Mouse (Mus musculus) heart, embryonic 11.5 days (tissue): Measurements from ENCODE around the gene Tmem219. TPM values are rescaled to one million over a fixed set of nuclear protein-coding genes. Genes with fewer than 3 reads are reported as not detected.
A peak's percentile ranks its signal among the peaks of the same experiment; 100 is the strongest.

ENCODE experiments used
- ATAC-seq: fragments of 200-750 bp; cut with Nextera tagmentation; replicated peaks from 2 replicates; pipeline ENCODE4 v1.8.0; 2017; ENCODE audit warnings: moderate library complexity; ENCODE audit not compliant: insufficient number of reproducible peaks, low FRiP score, low TSS enrichment
- H3K27ac ChIP-seq: fragments of 300-500 bp; sonication (generic); 2 replicates; pipeline ENCODE4 v1.5.1; 2014; ENCODE audit warnings: mild to moderate bottlenecking, low read depth, low read length
- H3K27me3 ChIP-seq: fragments of 300-500 bp; sonication (generic); 2 replicates; pipeline ENCODE4 v1.6.1; 2014; ENCODE audit warnings: mild to moderate bottlenecking, low read length, mixed read lengths; ENCODE audit not compliant: control insufficient read depth, insufficient read depth
- H3K36me3 ChIP-seq: fragments of 300-500 bp; sonication (generic); 2 replicates; pipeline ENCODE4 v1.6.1; 2014; ENCODE audit warnings: mild to moderate bottlenecking, low read length, moderate library complexity, mixed read lengths; ENCODE audit not compliant: control insufficient read depth, insufficient read depth
- H3K4me1 ChIP-seq: fragments of 300-500 bp; sonication (generic); 2 replicates; pipeline ENCODE4 v1.6.1; 2014; ENCODE audit warnings: low read length; ENCODE audit not compliant: control insufficient read depth, insufficient read depth
- H3K4me2 ChIP-seq: fragments of 300-500 bp; sonication (generic); 2 replicates; pipeline ENCODE4 v1.6.1; 2014; ENCODE audit warnings: mild to moderate bottlenecking, moderate library complexity
- H3K4me3 ChIP-seq: fragments of 300-500 bp; sonication (generic); 2 replicates; pipeline ENCODE4 v1.5.1; 2014; ENCODE audit warnings: low read depth, low read length
- H3K9ac ChIP-seq: fragments of 300-500 bp; sonication (generic); 2 replicates; pipeline ENCODE4 v1.6.1; 2014; ENCODE audit warnings: mild to moderate bottlenecking, low read depth, low read length, moderate library complexity
- H3K9me3 ChIP-seq: fragments of 300-500 bp; sonication (generic); replicated peaks from 2 replicates; pipeline ENCODE4 v1.6.1; 2016; ENCODE audit warnings: low read length; ENCODE audit not compliant: control insufficient read depth
- WGBS: fragments of 180-500 bp; shearing (Covaris S2); extraction: QIAGEN DNeasy Blood & Tissue Kit; methylation state at CpG from one replicate; pipeline ENCODE4 v1.1.7; 2014; ENCODE audit not compliant: insufficient replicate concordance; 5-methylcytosine and 5-hydroxymethylcytosine counted together
- polyA plus RNA-seq: library from polyadenylated mRNA; unstranded; fragments of >200 nt; fragmentation: Nextera tagmentation; extraction: Ambion mirVana; gene quantifications from 2 replicates; pipeline ENCODE4 v1.2.1, GENCODE M21; 2014

Tmem219 gene
- polyA plus RNA-seq, 1 experiment from 2014 or later, result 13.5 TPM

DNA sequence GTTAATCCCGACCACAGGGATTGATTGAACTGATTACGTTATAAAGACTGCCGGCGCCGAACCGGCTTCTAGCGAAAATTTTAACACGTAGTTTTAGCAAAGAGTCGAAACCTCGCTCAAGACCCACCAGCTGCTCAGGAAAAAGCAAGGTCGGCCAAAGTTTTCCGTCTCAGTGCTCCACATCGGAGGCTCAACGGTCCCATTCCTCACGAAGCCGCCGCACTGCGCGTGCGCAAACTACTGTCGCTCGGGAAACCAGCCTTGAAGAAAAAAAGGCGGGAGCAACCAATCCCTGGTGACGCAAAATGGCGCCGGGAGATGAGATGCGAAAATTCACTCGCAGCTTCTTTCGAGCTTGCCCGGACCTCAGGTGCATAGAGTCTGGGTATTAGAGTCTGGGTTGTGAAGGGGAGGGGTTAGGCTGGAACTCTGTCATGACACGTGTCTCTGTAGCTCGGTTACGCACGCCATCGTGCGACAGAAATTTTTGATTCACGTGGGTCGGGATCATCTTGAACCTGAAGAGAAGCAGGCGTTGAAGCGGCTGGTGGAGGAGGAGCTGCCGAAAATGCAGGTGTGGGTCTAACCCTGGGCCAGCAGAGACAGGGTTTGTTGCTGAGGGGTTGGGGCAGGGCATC, 60.5 kb downstream of the Tmem219 start, which contains the start of gene Ino80e:
Ino80e (minus strand) TSS at position 231 of the 638 bp plus-strand sequence.
- under 1% methylated on average over 41 of the region's 41 CpGs for whole genome bisulfite sequencing

DNA sequence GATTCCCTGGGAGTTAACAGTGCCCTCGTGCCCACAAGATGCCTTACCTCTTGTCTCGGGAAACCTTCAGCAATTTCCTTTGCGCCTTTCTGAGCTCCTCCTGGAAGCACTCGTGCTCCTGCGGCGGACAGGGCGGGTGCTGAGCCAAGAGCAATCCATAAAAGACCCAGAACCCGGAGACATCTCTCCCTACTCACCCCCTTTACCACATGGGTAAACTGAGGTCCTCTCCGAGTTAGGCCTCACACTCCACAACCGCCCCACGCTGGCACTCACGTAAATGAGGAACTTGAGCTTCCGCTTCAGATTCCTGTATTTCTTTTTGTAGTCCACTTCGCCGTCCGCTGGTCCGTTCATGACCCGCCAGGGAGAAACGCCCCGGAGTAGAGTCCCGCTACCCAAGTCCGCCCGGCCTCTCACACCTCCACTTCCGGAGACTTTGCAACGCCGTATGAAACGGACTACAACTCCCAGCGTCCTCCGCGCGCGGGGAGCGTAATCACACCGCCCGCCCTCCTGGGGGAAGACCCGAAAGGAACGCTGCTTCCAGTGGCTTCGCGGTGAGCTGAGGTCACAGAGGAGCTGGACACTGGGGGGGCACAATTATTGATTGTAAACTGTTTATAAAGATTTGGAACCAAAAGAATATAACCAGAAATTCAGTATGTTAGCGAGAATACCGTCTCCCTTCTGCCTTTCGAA, 61.1 kb downstream of the Tmem219 start, which contains the start of gene Hirip3:
Hirip3 (plus strand) TSS at position 544 of the 702 bp plus-strand sequence.
- Histone ChIP-seq H3K27me3 (no peaks in the 10 kb centered on the region), H3K4me3 (peak within 1 kb of the TSS; percentile 69), H3K9ac (peak within 1 kb of the TSS; percentile 79), H3K27ac (peak within 1 kb of the TSS; percentile 76), H3K4me2 (peak within 1 kb of the TSS; percentile 75), H3K9me3 (no peaks in the 10 kb centered on the region), H3K36me3 (peaks cover 25% of the 10 kb centered on the region), H3K4me1 (peaks cover 9% of the 10 kb centered on the region; the same call in 1 of the 2 replicates)
- WGBS, result 1% methylated on average over 42 of the region's 42 CpGs
- peak; percentile 81 for ATAC-seq

More for the DNA sequence above, 60.5 kb downstream of the Tmem219 start, which contains the start of gene Ino80e:
- ATAC-seq, result peak; percentile 62
- H3K9me3 ChIP-seq, result no peaks in the 10 kb centered on the region
- H3K27me3 ChIP-seq, result no peaks in the 10 kb centered on the region
- H3K27ac ChIP-seq, result peak within 1 kb of the TSS; percentile 76
- H3K36me3 ChIP-seq, result peaks cover 29% of the 10 kb centered on the region
- H3K9ac ChIP-seq, result peak within 1 kb of the TSS; percentile 79
- H3K4me3 ChIP-seq, result peak within 1 kb of the TSS; percentile 69
- peaks cover 9% of the 10 kb centered on the region; the same call in 1 of the 2 replicates for H3K4me1 ChIP-seq
- peak within 1 kb of the TSS; percentile 75 for H3K4me2 ChIP-seq

DNA sequence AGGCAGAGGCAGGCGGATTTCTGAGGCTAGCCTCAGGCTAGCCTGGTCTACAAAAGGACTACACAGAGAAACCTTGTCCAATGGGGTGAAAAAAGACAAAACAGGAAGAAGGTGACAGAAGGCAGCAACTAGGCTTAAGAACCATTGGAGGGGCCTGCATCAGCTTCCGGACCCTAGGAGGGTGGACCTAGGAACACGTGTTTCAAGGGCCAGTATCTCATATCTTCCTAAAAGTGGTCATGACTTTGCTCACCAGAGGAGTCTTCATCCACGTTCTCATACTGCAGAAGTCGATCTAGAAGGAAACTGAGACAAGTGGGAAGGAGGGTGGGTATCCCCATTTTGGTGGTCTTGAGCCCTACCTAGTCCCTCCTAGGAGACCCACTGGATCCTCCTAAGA, 61.7 kb downstream of the Tmem219 start:
- no peak for ATAC-seq
- H3K9ac ChIP-seq, result peak overlapping the region; percentile 79
- H3K9me3 ChIP-seq, result no peaks in the 10 kb centered on the region
- no peaks in the 10 kb centered on the region for H3K27me3 ChIP-seq
- H3K27ac ChIP-seq, result no peak overlapping the region
- peaks cover 9% of the 10 kb centered on the region; the same call in 1 of the 2 replicates for H3K4me1 ChIP-seq
- peaks cover 24% of the 10 kb centered on the region for H3K36me3 ChIP-seq
- peak overlapping the region; percentile 69 for H3K4me3 ChIP-seq
- WGBS, result 52% methylated on average over 5 of the region's 5 CpGs
- H3K4me2 ChIP-seq, result peak overlapping the region; percentile 75

DNA sequence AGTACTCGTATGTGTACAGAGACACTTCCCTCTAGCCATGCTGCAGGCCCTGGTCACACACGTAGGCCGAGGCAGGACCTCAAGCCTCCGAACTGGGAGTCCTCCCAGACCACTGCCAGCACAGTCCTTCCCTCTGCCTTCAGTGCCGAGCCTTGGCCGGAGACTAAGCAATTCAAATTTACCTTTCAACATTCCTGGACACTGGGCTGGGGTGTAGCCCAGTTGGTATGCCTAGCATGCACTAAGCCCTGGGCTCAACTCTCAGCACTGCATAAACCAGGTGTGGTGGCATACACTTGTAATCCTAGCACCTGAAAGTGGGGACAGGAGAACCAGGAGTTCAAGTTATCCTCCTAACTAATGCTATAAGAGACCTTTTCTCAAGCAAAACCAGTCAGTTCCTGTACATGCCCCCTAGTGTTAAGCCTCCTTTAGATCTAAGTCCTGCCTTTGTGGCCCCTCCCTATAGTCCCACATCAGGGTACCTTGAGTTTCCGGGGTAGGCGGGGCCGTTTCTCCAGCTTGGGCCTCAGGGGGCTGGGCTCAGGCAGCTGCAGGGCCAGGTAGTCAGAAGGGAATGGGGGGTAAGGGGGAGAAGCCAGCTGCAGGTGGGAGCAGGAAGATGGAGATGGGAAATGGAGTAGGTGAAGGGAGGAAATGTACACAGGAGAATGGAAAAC, 65.8 kb downstream of the Tmem219 start:
- Histone ChIP-seq H3K4me1 (0 out of 2 replicates have a peak, but pooled peaks cover 4% of the 10 kb centered on the region), H3K4me2 (no peak overlapping the region), H3K9ac (no peak overlapping the region), H3K27ac (no peak overlapping the region), H3K9me3 (no peaks in the 10 kb centered on the region), H3K4me3 (no peak overlapping the region), H3K36me3 (peaks cover 17% of the 10 kb centered on the region), H3K27me3 (no peaks in the 10 kb centered on the region)
- no peak for ATAC-seq
- WGBS, result 79% methylated on average over 9 of the region's 9 CpGs

DNA sequence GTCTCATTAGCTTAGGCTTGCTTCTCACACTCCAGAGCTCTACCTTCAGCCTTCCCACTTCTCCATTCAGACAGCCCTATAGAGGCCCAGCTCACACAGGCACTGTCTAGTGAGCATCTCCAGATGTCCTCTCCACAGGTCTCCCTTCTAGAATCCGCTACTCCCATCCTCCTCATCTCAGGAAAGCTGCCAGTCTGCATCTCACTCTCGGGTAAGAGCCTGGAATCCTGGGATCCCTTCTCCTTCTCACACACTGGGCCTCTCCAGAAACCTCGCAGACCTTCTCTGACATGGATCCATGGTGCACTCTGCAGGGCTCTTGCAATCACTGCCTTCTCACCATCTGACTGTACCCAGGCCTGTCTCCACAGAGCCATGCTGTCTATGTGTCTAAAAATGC, 67.1 kb downstream of the Tmem219 start:
- 92% methylated on average over 3 of the region's 3 CpGs for WGBS
- H3K9ac ChIP-seq, result no peak overlapping the region
- peaks cover 20% of the 10 kb centered on the region for H3K36me3 ChIP-seq

DNA sequence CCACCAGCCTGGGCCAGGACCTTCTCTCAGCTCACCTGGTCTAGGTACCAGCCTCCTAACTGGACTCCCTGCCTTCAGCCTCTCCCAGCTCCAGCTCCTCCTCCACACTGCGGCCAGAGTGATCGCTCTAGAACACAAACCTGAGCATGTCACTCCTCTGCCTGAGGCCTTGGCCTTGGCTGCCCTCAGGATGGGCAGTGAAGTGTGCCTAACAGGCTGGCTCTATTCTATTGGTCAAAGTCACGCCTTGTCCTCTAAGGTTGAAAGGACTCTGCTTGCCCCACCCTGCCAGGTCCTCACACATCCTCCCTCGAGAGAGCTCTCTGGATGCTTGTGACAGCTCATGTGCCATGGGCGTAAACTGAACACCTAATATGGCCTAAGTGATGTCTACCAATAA, 69.3 kb downstream of the Tmem219 start:
- H3K4me1 ChIP-seq, result peaks cover 3% of the 10 kb centered on the region; the same call in 1 of the 2 replicates
- no peak overlapping the region for H3K27ac ChIP-seq
- peaks cover 13% of the 10 kb centered on the region for H3K36me3 ChIP-seq
- H3K9me3 ChIP-seq, result no peaks in the 10 kb centered on the region
- WGBS, result 89% methylated on average over 5 of the region's 5 CpGs
- peaks cover 17% of the 10 kb centered on the region for H3K27me3 ChIP-seq
- no peak overlapping the region for H3K4me3 ChIP-seq
- H3K9ac ChIP-seq, result no peak overlapping the region
- no peak for ATAC-seq
- no peak overlapping the region for H3K4me2 ChIP-seq

More for the DNA sequence above, 67.1 kb downstream of the Tmem219 start:
- H3K4me3 ChIP-seq, result no peak overlapping the region
- ATAC-seq, result no peak
- H3K4me2 ChIP-seq, result no peak overlapping the region
- no peak overlapping the region for H3K27ac ChIP-seq
- H3K9me3 ChIP-seq, result no peaks in the 10 kb centered on the region
- 0 out of 2 replicates have a peak, but pooled peaks cover under 1% of the 10 kb centered on the region for H3K4me1 ChIP-seq
- H3K27me3 ChIP-seq, result no peaks in the 10 kb centered on the region

DNA sequence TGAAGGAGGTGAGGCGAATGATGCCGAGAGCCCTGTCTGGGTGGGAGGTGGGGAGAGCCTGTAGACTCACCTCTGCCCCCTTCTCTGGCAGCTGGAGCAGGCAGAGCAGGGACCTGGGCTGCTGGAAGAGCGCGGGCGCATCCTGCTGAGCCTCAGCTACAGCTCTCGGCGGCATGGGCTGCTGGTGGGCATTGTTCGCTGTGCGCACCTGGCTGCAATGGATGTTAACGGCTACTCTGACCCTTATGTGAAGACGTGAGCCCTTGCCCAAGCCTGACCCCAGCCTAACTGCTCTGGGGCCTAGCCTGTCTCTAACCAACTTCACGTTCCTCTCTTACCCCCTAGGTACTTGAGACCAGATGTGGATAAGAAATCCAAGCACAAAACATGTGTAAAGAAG, 71.5 kb downstream of the Tmem219 start:
- Histone ChIP-seq H3K9ac (no peak overlapping the region), H3K9me3 (no peaks in the 10 kb centered on the region), H3K4me1 (peaks cover 6% of the 10 kb centered on the region; the same call in 1 of the 2 replicates), H3K27ac (no peak overlapping the region), H3K4me3 (no peak overlapping the region), H3K4me2 (no peak overlapping the region), H3K36me3 (peaks cover 7% of the 10 kb centered on the region), H3K27me3 (peaks cover 37% of the 10 kb centered on the region)
- no peak for ATAC-seq
- WGBS, result 46% methylated on average over 12 of the region's 12 CpGs

DNA sequence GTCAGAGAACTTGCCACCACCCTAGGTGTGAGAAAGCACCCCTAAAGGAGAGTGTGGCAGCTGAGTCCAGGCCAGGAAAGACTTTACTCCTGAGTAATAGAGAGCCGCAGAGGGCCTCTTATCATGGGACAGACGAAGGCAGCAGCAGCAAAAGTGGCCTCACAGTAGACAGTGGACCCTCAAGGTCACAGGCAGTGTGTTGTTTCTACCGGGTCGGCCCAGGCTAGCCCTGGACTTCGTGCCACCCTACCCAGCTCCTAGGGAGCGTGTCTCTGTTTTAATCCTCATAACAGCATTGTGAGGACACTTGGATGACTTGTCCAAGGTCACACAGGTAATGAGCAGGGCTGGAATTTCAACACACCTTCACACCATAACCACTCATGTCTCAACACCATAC, 72.6 kb downstream of the Tmem219 start:
- peaks cover 6% of the 10 kb centered on the region; the same call in 1 of the 2 replicates for H3K4me1 ChIP-seq
- H3K27ac ChIP-seq, result no peak overlapping the region
- no peak overlapping the region for H3K4me2 ChIP-seq
- H3K9ac ChIP-seq, result no peak overlapping the region
- no peak overlapping the region for H3K4me3 ChIP-seq
- H3K36me3 ChIP-seq, result peaks cover 7% of the 10 kb centered on the region
- peaks cover 40% of the 10 kb centered on the region for H3K27me3 ChIP-seq
- no peaks in the 10 kb centered on the region for H3K9me3 ChIP-seq
- ATAC-seq, result no peak
- WGBS, result 58% methylated on average over 6 of the region's 6 CpGs
